11 mouse cellular contexts compared by ENCODE assay signal in the genomic region with DNA sequence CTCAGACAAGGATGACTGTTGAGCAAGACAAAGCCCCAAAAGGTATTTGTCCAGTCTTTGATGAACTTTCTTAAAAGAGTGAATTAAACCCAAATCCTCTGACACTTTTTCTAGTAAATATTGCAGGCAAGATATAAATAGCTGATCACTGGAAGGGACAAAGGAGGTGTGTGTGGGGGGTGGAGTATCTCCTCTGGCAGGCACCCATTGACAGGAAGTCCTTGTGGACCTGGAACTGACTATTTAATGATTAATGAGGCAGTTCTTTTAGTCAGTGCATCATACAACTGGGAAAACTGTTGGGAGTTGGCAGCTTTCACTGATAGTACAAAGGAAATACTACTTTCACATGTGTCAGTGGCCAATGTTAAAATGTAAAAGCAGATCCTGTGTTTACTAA.
DNase-seq lines count a peak whose midpoint lies in the region; ATAC-seq lines count a peak whose summit lies in the region.
"Had no signal": no experiment of that assay in that cellular context is flagged by ENCODE, and none has a peak within 500 bp of the region (broad histone marks: within the 10 kb centered on the region; RNA-seq: fewer than 3 reads in every experiment).

No protein-coding gene starts in this region.

- peaks cover 8% of the 10 kb centered on the region; the same call in 1 of the 2 replicates for H3K4me1 ChIP-seq in kidney, embryonic 14.5 days (ENCODE audit: control insufficient read depth, insufficient read depth, low read length)
- 0 out of 2 replicates have a peak, but pooled peaks cover 10% of the 10 kb centered on the region for H3K4me1 ChIP-seq in kidney, embryonic 15.5 days
- no peaks in the 10 kb centered on the region for H3K4me1 ChIP-seq in liver, embryonic 16.5 days (ENCODE audit: control insufficient read depth, low read depth, low read length)
- H3K4me1 ChIP-seq: embryonic facial prominence, embryonic 15.5 days had no signal

- DNase-seq in kidney, adult 11 months: peak; percentile 52
- peak; percentile 32 to 45 for DNase-seq in heart, adult 9 months (ENCODE audit: low spot score in 2 of 2)
- DNase-seq in thymus, postnatal 36 days: no peak
- no peak for DNase-seq in T-cell, adult 2 months (ENCODE audit: low spot score)
- DNase-seq: cerebellum, postnatal 10 days; lung, postnatal 36 days; right cerebral cortex, postnatal 14 days had no signal

- H3K27me3 ChIP-seq in kidney, embryonic 14.5 days (ENCODE audit: control insufficient read depth, insufficient read depth, low read length): no peaks in the 10 kb centered on the region
- H3K27me3 ChIP-seq in kidney, embryonic 15.5 days: no peaks in the 10 kb centered on the region
- no peaks in the 10 kb centered on the region for H3K27me3 ChIP-seq in liver, embryonic 16.5 days (ENCODE audit: control insufficient read depth, insufficient read depth, low read depth, low read length)
- H3K27me3 ChIP-seq: embryonic facial prominence, embryonic 15.5 days had no signal

- H3K4me2 ChIP-seq in kidney, embryonic 14.5 days (replicated peaks; ENCODE audit: low read depth, low read length): no peak overlapping the region
- H3K4me2 ChIP-seq in kidney, embryonic 15.5 days: no peak overlapping the region
- no peak overlapping the region for H3K4me2 ChIP-seq in liver, embryonic 16.5 days (ENCODE audit: low read depth, low read length)
- H3K4me2 ChIP-seq: embryonic facial prominence, embryonic 15.5 days had no signal

- no peak for ATAC-seq in kidney, embryonic 14.5 days (ENCODE audit: low FRiP score, low TSS enrichment)
- ATAC-seq in kidney, embryonic 15.5 days (replicated peaks; ENCODE audit: low FRiP score): peak; percentile 76
- ATAC-seq in liver, embryonic 16.5 days (ENCODE audit: low read depth): peak; percentile 75; the same call in 1 of the 2 replicates

- H3K4me3 ChIP-seq in kidney, embryonic 14.5 days (ENCODE audit: low read length): no peak overlapping the region
- H3K4me3 ChIP-seq in kidney, embryonic 15.5 days (replicated peaks): no peak overlapping the region
- no peak overlapping the region for H3K4me3 ChIP-seq in liver, embryonic 16.5 days (ENCODE audit: low read depth, low read length)
- H3K4me3 ChIP-seq: embryonic facial prominence, embryonic 15.5 days had no signal

- no peaks in the 10 kb centered on the region for H3K9me3 ChIP-seq in kidney, embryonic 14.5 days (ENCODE audit: control insufficient read depth, low read length)
- H3K9me3 ChIP-seq in kidney, embryonic 15.5 days (replicated peaks): no peaks in the 10 kb centered on the region
- no peaks in the 10 kb centered on the region; the same call in 1 of the 2 replicates for H3K9me3 ChIP-seq in liver, embryonic 16.5 days (replicated peaks; ENCODE audit: control insufficient read depth, low read length)
- H3K9me3 ChIP-seq: embryonic facial prominence, embryonic 15.5 days had no signal

- no peaks in the 10 kb centered on the region for H3K36me3 ChIP-seq in kidney, embryonic 14.5 days (ENCODE audit: control insufficient read depth, insufficient read depth, low read length)
- no peaks in the 10 kb centered on the region for H3K36me3 ChIP-seq in kidney, embryonic 15.5 days
- no peaks in the 10 kb centered on the region for H3K36me3 ChIP-seq in liver, embryonic 16.5 days (ENCODE audit: control insufficient read depth, insufficient read depth)
- H3K36me3 ChIP-seq: embryonic facial prominence, embryonic 15.5 days had no signal

- H3K9ac ChIP-seq in kidney, embryonic 14.5 days (ENCODE audit: low read depth, low read length): no peak overlapping the region
- no peak overlapping the region for H3K9ac ChIP-seq in kidney, embryonic 15.5 days
- H3K9ac ChIP-seq in liver, embryonic 16.5 days (ENCODE audit: low read depth, low read length): no peak overlapping the region
- H3K9ac ChIP-seq: embryonic facial prominence, embryonic 15.5 days had no signal

- no peak overlapping the region for H3K27ac ChIP-seq in kidney, embryonic 14.5 days (ENCODE audit: low read depth, low read length)
- H3K27ac ChIP-seq in kidney, embryonic 15.5 days: peak overlapping the region; percentile 20; the same call in 1 of the 2 replicates
- no peak overlapping the region for H3K27ac ChIP-seq in liver, embryonic 16.5 days (ENCODE audit: low read length)
- H3K27ac ChIP-seq: embryonic facial prominence, embryonic 15.5 days had no signal

Comparison
In these comparisons a context has a peak if more than half of its experiments do, and no peak if none do; other contexts are left out.
1. DNase-seq: peak in kidney, adult 11 months (single experiment) and heart, adult 9 months (2 of 2); none in thymus, postnatal 36 days (0 of 2) and T-cell, adult 2 months (single experiment).